In genomic region chr6:115126232-115126785, GRCm38 (mm10) we compare ENCODE assay signal across 8 mouse cellular contexts. TPM values are rescaled to one million over a fixed set of nuclear protein-coding genes. Genes with fewer than 3 reads are reported as not detected.
DNase-seq lines count a peak whose midpoint lies in the region; ATAC-seq and TF ChIP-seq lines count a peak whose summit lies in the region.
"Had no signal": no experiment of that assay in that cellular context is flagged by ENCODE, and none has a peak within 500 bp of the region (broad histone marks: within the 10 kb centered on the region; RNA-seq: fewer than 3 reads in every experiment).

No protein-coding gene starts in this region.

- H3K36me3 ChIP-seq in embryonic facial prominence, embryonic 12.5 days = no peaks in the 10 kb centered on the region
- no peaks in the 10 kb centered on the region for H3K36me3 ChIP-seq in neural tube, embryonic 13.5 days

- 33% methylated on average over 2 of the region's 2 CpGs for WGBS in embryonic facial prominence, embryonic 12.5 days
- 27% methylated on average over 2 of the region's 2 CpGs for WGBS in neural tube, embryonic 13.5 days

- no peaks in the 10 kb centered on the region for H3K27me3 ChIP-seq in embryonic facial prominence, embryonic 12.5 days
- no peaks in the 10 kb centered on the region for H3K27me3 ChIP-seq in neural tube, embryonic 13.5 days

- no peak for TF ChIP-seq CTCF in layer of hippocampus, adult 2 months (conservative IDR thresholded peaks at IDR 0.05)

- no peak overlapping the region for H3K4me3 ChIP-seq in embryonic facial prominence, embryonic 12.5 days
- no peak overlapping the region for H3K4me3 ChIP-seq in layer of hippocampus, adult 2 months
- H3K4me3 ChIP-seq in neural tube, embryonic 13.5 days = no peak overlapping the region

- ATAC-seq in embryonic facial prominence, embryonic 12.5 days (ENCODE audit: insufficient number of reproducible peaks, insufficient read depth, low FRiP score, low TSS enrichment) = peak; percentile 64; the same call in 1 of the 2 replicates
- ATAC-seq in neural tube, embryonic 13.5 days (ENCODE audit: low read depth) = peak; percentile 91

- peak; percentile 77 for DNase-seq in brain, embryonic 18.5 days (ENCODE audit: low read depth, low spot score)
- peak; percentile 47 to 77 for DNase-seq in layer of hippocampus, adult 2 months (ENCODE audit: low spot score in 2 of 2)
- DNase-seq in thymus, postnatal 14 days = no peak
- DNase-seq in adrenal gland, postnatal 25 days = no peak
- no peak for DNase-seq in adrenal gland, adult 18-20 months (ENCODE audit: low spot score in 2 of 2)

- no peak overlapping the region for H3K9ac ChIP-seq in embryonic facial prominence, embryonic 12.5 days
- no peak overlapping the region for H3K9ac ChIP-seq in neural tube, embryonic 13.5 days

- H3K9me3 ChIP-seq in embryonic facial prominence, embryonic 12.5 days = no peaks in the 10 kb centered on the region
- H3K9me3 ChIP-seq in neural tube, embryonic 13.5 days = no peaks in the 10 kb centered on the region

- H3K27ac ChIP-seq in embryonic facial prominence, embryonic 12.5 days = no peak overlapping the region
- peak overlapping the region; percentile 89 for H3K27ac ChIP-seq in layer of hippocampus, adult 2 months
- peak overlapping the region; percentile 88 for H3K27ac ChIP-seq in neural tube, embryonic 13.5 days (replicated peaks)

- H3K4me1 ChIP-seq in embryonic facial prominence, embryonic 12.5 days = peaks cover 4% of the 10 kb centered on the region; the same call in 1 of the 2 replicates
- H3K4me1 ChIP-seq in neural tube, embryonic 13.5 days (replicated peaks) = peaks cover 53% of the 10 kb centered on the region

- no peak overlapping the region for H3K4me2 ChIP-seq in embryonic facial prominence, embryonic 12.5 days (replicated peaks)
- peak overlapping the region; percentile 24 for H3K4me2 ChIP-seq in neural tube, embryonic 13.5 days

RNA-seq across cellular contexts. Expression of gene Syn2, which starts 8.4 kb away (rescaled TPM):
- polyA plus RNA-seq in embryonic facial prominence, embryonic 12.5 days (2016; fragmentation: Nextera tagmentation; extraction: Ambion mirVana) = 4.6 and 5.6 TPM in 2 replicates
- total RNA-seq in layer of hippocampus, adult 2 months (2021) = 100 to 1,000 TPM; 564 to 608 TPM
- polyA plus RNA-seq in neural tube, embryonic 13.5 days (2015; fragmentation: Nextera tagmentation; extraction: Ambion mirVana) = 33.7 and 33.8 TPM in 2 replicates
- 12.5 and 18.9 TPM in 2 replicates for total RNA-seq in adrenal gland, postnatal 25 days (2021)
- 10 to 100 TPM; 16.2 to 25.3 TPM for total RNA-seq in adrenal gland, adult 18-20 months (2021)
- total RNA-seq: hematopoietic stem cell, adult 5-6 weeks had no signal

Comparison
In these comparisons a context has a peak if more than half of its experiments do, and no peak if none do; other contexts are left out.
1. DNase-seq: peak in brain, embryonic 18.5 days (single experiment) and layer of hippocampus, adult 2 months (2 of 2); none in thymus, postnatal 14 days (single experiment), adrenal gland, postnatal 25 days (single experiment) and adrenal gland, adult 18-20 months (0 of 2).
2. RNA of gene Syn2, which starts 8.4 kb away (total RNA-seq): 564 to 608 TPM in layer of hippocampus, adult 2 months; 16.2 to 25.3 TPM in adrenal gland, adult 18-20 months and 12.5 to 18.9 TPM in adrenal gland, postnatal 25 days; every median in the first group is over 10 times any median in the second.